Mouse (Mus musculus) testis, adult 2 months (tissue): ENCODE measurements at regions not wholly inside any gene's neighbourhood (a gene's known extent, or its start where the extent isn't known, plus 50 kb on each side); places are given as distances from the start of the nearest gene placed in this dataset.

Source experiments
- CTCF ChIP-seq: fragments of 200-500 bp; IDR thresholded peaks from 2 replicates; pipeline ENCODE4 v1.5.1; 2012; ENCODE audit warnings: low read depth, mild to moderate bottlenecking, inconsistent platforms, low read length, moderate library complexity; ENCODE audit not compliant: control insufficient read depth, insufficient read depth, insufficient replicate concordance
- POLR2A ChIP-seq: fragments of 200-500 bp; IDR thresholded peaks from 2 replicates; pipeline ENCODE4 v1.6.1; 2012; ENCODE audit warnings: low read depth, mild to moderate bottlenecking, inconsistent platforms, low read length, moderate library complexity; ENCODE audit not compliant: control insufficient read depth

GRCm38 (mm10) chr11:24319222-24319621 lies 241.4 kb downstream of the Bcl11a start:
- TF ChIP-seq POLR2A (no peak), CTCF (no peak)
